Mouse (Mus musculus): ENCODE measurements around the gene Gm35134.
"Not testable (repeated sequence)": the region's sequence is repeated elsewhere in the genome, so short reads cannot be mapped to it uniquely, and the experiment has no call there.

Gene Gm35134

GRCm38 (mm10) chrY:19112707-19113106 is at the start of gene Gm35134:
Gene Gm35134, plus strand, starts transcription at chrY:19113007.
- DNase-seq: not testable (repeated sequence)
